Mouse (Mus musculus) right cerebral cortex, postnatal 25 days (tissue): ENCODE data around the gene Tspear.
A peak's percentile ranks its signal among the peaks of the same experiment; 100 is the strongest.
"Not testable (repeated sequence)": the region's sequence is repeated elsewhere in the genome, so short reads cannot be mapped to it uniquely, and the experiment has no call there.

Experiments
- DNase-seq: peaks from one replicate; pipeline ENCODE4 v3.0.0; 2022

The Tspear gene

GRCm38 (mm10) chr10:77797677-77798076 is 111.3 kb downstream of the Tspear start:
- no peak for DNase-seq

GRCm38 (mm10) chr10:77798164-77798920 is 112.0 kb downstream of the Tspear start:
- not testable (repeated sequence) for DNase-seq

GRCm38 (mm10) chr10:77798921-77799508 is 112.6 kb downstream of the Tspear start, which contains the start of gene Gm19668:
Gm19668 (minus strand) TSS chr10:77799133.
- DNase-seq, result no peak

GRCm38 (mm10) chr10:77804095-77804494 is 117.7 kb downstream of the Tspear start:
- DNase-seq, result no peak

- DNase-seq, result no peak
These were observed 125.4 kb downstream of the Tspear start, which contains the start of gene Gm9507 for GRCm38 (mm10) chr10:77811743-77812142. Gm9507 (minus strand) TSS chr10:77811843.

GRCm38 (mm10) chr10:77814382-77814781 is 128.0 kb downstream of the Tspear start, which contains the start of gene Gm2696:
Gm2696 (plus strand) TSS chr10:77814682.
- DNase-seq, result no peak

- DNase-seq, result no peak
These were observed 129.1 kb downstream of the Tspear start for GRCm38 (mm10) chr10:77815514-77815913.

- no peak for DNase-seq
These were observed 132.2 kb downstream of the Tspear start for GRCm38 (mm10) chr10:77818523-77818922.

- no peak for DNase-seq
These were observed 132.8 kb downstream of the Tspear start for GRCm38 (mm10) chr10:77819203-77819602.

GRCm38 (mm10) chr10:77826951-77827350 is 140.6 kb downstream of the Tspear start, which contains the start of gene Krtap10-4:
Krtap10-4 (minus strand) TSS chr10:77827095.
- DNase-seq, result no peak

GRCm38 (mm10) chr10:77835647-77836046 is 149.3 kb downstream of the Tspear start, which contains the start of gene Krtap10-10:
Krtap10-10 (plus strand) TSS chr10:77835947.
- DNase-seq, result peak; percentile 17

- DNase-seq, result no peak
These were observed 152.6 kb downstream of the Tspear start for GRCm38 (mm10) chr10:77839006-77839405.

GRCm38 (mm10) chr10:77846503-77846902 is 160.1 kb downstream of the Tspear start, which contains the start of gene Gm36176:
Gm36176 (plus strand) TSS chr10:77846803.
- DNase-seq, result no peak

- no peak for DNase-seq
These were observed 160.6 kb downstream of the Tspear start for GRCm38 (mm10) chr10:77846961-77847360.

- DNase-seq, result no peak
These were observed 161.2 kb downstream of the Tspear start for GRCm38 (mm10) chr10:77847538-77847937.

GRCm38 (mm10) chr10:77852559-77852958 is 166.2 kb downstream of the Tspear start, which contains the start of gene Gm10318:
Gm10318 (plus strand) TSS chr10:77852859.
- no peak for DNase-seq

GRCm38 (mm10) chr10:77861675-77862074 is 175.3 kb downstream of the Tspear start, which contains the start of gene Gm3285:
Gm3285 (plus strand) TSS chr10:77861975.
- DNase-seq, result no peak

GRCm38 (mm10) chr10:77864067-77864761 is 177.8 kb downstream of the Tspear start:
- no peak for DNase-seq

GRCm38 (mm10) chr10:77864762-77865143 is 178.4 kb downstream of the Tspear start:
- no peak for DNase-seq

- DNase-seq, result no peak
These were observed 181.2 kb downstream of the Tspear start for GRCm38 (mm10) chr10:77867546-77867945.

- DNase-seq, result no peak
These were observed 183.3 kb downstream of the Tspear start for GRCm38 (mm10) chr10:77869651-77870050.

GRCm38 (mm10) chr10:77878985-77879384 is 192.6 kb downstream of the Tspear start:
- no peak for DNase-seq

- DNase-seq, result no peak
These were observed 193.9 kb downstream of the Tspear start for GRCm38 (mm10) chr10:77880305-77880704.
